Mouse (Mus musculus): ENCODE data around the gene 9530077C05Rik. TPM values are rescaled to one million over a fixed set of nuclear protein-coding genes. Genes with fewer than 3 reads are reported as not detected.

Gene 9530077C05Rik
- polyA plus RNA-seq, 1 experiment from 2014 or later: 5.0 TPM

DNA sequence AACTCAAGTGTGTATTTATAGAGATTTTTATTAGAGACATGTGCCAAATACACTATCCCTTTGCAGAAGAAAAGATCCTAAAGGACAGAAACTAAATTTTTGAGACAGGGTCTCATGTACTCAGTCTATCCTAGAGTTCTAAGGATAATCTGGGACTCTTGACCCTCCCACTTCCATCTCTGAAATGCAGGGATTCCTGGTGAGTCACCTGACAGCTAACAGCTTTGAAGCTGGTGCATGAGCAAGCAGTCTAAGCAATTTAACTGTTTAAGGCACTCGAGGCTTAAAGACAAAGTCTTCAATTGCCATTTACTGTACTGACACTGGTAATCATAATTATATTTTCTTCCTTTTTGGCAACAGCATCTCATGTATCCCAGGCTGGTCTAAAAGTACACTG lies 11.2 kb downstream of the 9530077C05Rik start:
- no peaks in the 10 kb centered on the region for H3K36me3 ChIP-seq
- no peaks in the 10 kb centered on the region for H3K27me3 ChIP-seq
- no peak overlapping the region for H3K27ac ChIP-seq
- no peaks in the 10 kb centered on the region for H3K9me3 ChIP-seq (replicated peaks)
- no peak overlapping the region for H3K9ac ChIP-seq
- H3K4me3 ChIP-seq (replicated peaks): no peak overlapping the region
- WGBS: 47% methylated on average over 1 of the region's 1 CpGs
- H3K4me1 ChIP-seq: 0 out of 2 replicates have a peak, but pooled peaks cover 6% of the 10 kb centered on the region
- no peak for ATAC-seq (replicated peaks; ENCODE audit: low FRiP score)
- H3K4me2 ChIP-seq: no peak overlapping the region

DNA sequence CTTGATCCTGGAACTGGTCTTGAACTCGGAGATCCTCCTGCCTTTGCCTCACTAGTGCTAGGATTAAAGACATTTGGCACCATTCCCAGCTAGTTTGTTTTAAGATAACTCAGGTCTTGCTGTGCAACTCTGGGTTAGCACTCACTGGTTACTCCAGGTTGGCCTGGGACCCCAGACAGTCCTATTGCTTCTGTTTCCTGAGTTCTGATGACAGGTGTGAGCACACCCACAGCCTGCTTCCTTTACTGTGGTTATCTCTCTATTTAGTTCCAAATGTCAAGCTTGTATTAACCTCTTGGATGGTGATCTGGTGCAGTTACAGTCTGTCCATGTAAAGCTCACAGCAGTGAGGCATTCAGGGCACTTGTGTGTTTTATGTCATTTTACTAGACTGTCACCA lies 12.2 kb downstream of the 9530077C05Rik start:
- ATAC-seq (replicated peaks; ENCODE audit: low FRiP score): no peak
- 68% methylated on average over 1 of the region's 1 CpGs for WGBS
- H3K4me2 ChIP-seq: no peak overlapping the region

DNA sequence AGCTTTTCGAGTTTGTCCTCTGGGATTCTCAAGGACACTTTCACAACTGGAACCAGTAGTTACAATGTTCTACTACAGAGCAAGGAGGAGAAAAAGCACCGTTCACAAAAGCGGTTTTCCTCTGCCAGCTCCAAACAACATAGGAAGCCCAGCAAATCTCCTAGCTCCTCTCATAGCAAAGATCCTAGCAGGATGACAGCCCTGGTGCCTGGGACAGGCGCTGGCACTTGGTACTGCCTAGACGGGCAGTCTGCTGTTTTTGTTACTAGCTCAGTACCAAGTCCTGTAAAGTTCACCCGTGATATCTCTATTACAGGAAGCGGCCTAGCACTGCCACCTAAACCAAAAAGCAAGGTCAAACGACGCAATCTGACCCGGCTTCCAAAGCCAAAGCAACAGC lies 12.9 kb downstream of the 9530077C05Rik start:
- H3K4me3 ChIP-seq (replicated peaks): no peak overlapping the region
- no peak overlapping the region for H3K4me2 ChIP-seq
- no peak overlapping the region for H3K9ac ChIP-seq
- WGBS: 59% methylated on average over 10 of the region's 10 CpGs
- H3K36me3 ChIP-seq: no peaks in the 10 kb centered on the region
- ATAC-seq (replicated peaks; ENCODE audit: low FRiP score): no peak
- H3K27ac ChIP-seq: no peak overlapping the region
- H3K4me1 ChIP-seq: peaks cover 13% of the 10 kb centered on the region
- no peaks in the 10 kb centered on the region for H3K27me3 ChIP-seq
- no peaks in the 10 kb centered on the region for H3K9me3 ChIP-seq (replicated peaks)

More for the DNA sequence above, 12.2 kb downstream of the 9530077C05Rik start:
- Histone ChIP-seq H3K4me1 (peaks cover 7% of the 10 kb centered on the region), H3K9ac (no peak overlapping the region), H3K27ac (no peak overlapping the region), H3K36me3 (no peaks in the 10 kb centered on the region), H3K27me3 (no peaks in the 10 kb centered on the region), H3K4me3 (replicated peaks) (no peak overlapping the region), H3K9me3 (replicated peaks) (no peaks in the 10 kb centered on the region)

DNA sequence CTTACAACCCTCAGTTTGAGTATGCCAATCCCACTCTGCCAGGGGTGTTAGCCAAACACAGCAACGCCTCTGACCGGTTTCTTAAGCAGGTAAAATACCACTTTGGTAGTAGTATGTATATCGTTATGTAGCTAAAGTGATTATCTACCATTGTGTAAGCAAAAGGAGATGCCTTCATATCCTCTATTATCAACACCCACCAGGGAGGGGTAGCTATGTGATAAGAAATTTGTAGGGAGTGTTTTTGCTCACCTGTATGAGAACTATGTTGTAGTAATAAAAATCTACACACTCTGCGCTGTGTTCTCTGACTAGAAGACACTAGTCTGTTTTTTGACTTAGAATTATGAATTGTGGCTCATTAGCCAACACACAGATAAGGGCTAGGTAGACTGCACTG lies 13.4 kb downstream of the 9530077C05Rik start:
- Histone ChIP-seq H3K9me3 (replicated peaks) (no peaks in the 10 kb centered on the region), H3K4me3 (replicated peaks) (no peak overlapping the region), H3K27me3 (no peaks in the 10 kb centered on the region), H3K36me3 (no peaks in the 10 kb centered on the region), H3K4me1 (peaks cover 18% of the 10 kb centered on the region), H3K27ac (no peak overlapping the region), H3K9ac (no peak overlapping the region), H3K4me2 (no peak overlapping the region)
- WGBS: 91% methylated on average over 4 of the region's 4 CpGs
- no peak for ATAC-seq (replicated peaks; ENCODE audit: low FRiP score)

DNA sequence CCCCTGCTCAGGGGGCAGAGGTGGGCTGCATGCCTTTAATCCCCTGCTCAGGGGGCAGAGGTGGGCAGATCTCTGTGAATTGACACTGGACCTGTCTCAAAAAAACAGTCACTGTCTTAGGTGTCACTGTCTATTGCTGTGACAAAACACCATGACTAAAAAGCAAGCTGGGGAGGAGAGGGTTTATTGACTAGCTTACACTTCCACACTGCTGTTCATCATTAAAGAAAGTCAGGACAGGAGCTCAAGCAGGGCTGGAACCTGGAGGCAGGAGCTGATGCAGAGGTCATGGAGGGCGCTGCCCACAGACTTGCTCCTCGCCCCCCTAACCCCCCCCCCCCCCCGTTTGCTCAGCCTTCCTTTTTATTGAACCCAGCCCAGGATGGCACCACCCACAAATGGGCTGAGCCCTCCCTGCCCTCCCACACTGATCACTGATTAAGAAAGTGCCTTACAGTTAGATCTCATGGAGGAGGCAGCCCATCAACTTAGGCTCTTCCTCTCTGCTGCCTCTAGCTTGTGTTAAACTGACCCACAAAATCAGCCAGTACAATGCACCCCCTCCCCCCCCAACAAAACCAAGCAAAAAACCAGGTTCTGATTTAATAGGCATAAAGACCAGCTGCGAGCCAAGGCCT lies 16.8 kb downstream of the 9530077C05Rik start:
- Histone ChIP-seq H3K4me1 (peaks cover 30% of the 10 kb centered on the region), H3K27ac (no peak overlapping the region), H3K36me3 (no peaks in the 10 kb centered on the region), H3K4me2 (no peak overlapping the region), H3K9me3 (replicated peaks) (no peaks in the 10 kb centered on the region), H3K9ac (no peak overlapping the region), H3K27me3 (no peaks in the 10 kb centered on the region), H3K4me3 (replicated peaks) (no peak overlapping the region)
- 0 out of 2 replicates have a peak, but pooled peaks have one; percentile 20 for ATAC-seq (replicated peaks; ENCODE audit: low FRiP score)
- 26% methylated on average over 4 of the region's 4 CpGs for WGBS

DNA sequence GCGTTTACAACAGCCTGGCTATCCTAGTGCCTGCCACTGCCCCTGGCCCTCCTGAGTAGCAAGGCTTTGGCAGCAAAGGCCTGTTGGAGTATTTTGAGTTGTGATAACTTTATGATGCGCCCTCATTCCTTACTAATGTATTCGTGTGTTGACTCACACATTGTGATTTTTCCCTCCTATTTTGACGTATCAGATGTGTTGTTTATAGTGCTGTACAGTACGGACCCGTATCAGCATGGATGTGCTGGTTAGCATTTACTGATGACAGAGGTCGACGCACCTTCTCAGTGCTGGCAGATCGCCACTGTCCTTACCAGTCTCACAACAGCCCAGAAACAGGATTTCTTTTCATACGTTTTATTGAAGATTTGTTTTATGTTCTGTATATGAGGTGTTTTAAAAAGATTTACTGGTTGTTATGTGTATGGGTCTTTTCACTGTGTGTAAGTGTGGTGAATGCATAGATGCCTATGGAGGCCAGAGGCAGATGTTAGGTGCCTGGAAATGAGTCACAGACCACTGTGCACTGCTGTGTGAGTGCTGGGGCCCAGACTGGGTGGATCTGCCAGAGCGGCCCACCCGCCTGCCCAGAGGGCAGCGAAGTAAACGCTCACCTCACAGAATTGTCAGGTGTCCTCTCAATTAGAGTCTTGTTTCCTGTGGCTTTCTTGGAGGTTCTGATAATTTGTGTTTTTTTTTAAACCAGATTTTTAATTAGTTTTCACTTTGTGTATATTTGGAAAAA lies 17.5 kb downstream of the 9530077C05Rik start:
- ATAC-seq (replicated peaks; ENCODE audit: low FRiP score): no peak
- Histone ChIP-seq H3K4me3 (replicated peaks) (no peak overlapping the region), H3K9ac (no peak overlapping the region), H3K9me3 (replicated peaks) (no peaks in the 10 kb centered on the region), H3K4me2 (no peak overlapping the region), H3K27ac (no peak overlapping the region), H3K4me1 (peaks cover 30% of the 10 kb centered on the region), H3K27me3 (no peaks in the 10 kb centered on the region), H3K36me3 (no peaks in the 10 kb centered on the region)
- 71% methylated on average over 14 of the region's 14 CpGs for WGBS

DNA sequence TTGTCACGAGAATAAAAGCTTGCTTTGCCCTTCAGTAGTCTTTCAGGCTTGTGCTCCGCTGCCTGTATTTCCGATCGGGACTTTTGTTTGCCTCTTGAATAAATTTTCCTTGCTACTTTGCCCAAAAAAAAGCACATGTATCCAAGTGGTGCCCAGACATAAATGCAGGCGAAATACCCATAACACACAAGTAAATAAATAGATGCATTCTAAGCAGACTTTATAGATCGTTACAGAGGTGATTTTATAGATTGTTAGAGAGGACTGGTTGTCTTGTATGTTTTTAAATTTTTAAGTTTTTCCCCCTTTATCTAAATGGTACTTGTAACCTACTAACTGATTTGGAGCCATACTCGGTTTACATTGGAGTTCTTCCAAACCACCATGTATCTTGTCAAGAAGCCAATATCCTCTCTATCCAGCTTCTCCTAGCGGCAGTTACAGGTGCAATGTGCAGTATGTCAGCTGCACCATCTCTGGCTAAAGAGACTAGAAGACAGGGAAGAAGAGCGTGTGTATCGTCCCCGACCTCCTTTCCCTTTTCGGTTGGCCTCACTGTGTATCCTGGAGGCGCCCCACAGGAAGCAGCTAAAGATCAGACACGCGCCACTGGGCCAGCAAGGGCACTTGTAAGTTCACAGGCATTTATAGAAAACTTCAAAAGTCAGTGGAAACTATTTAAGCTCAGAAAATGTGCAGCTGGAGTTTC lies 18.4 kb downstream of the 9530077C05Rik start:
- Histone ChIP-seq H3K4me1 (peaks cover 30% of the 10 kb centered on the region), H3K27ac (peak overlapping the region; percentile 45), H3K36me3 (no peaks in the 10 kb centered on the region), H3K9ac (no peak overlapping the region), H3K4me3 (replicated peaks) (0 out of 2 replicates have a peak overlapping the region, but pooled peaks have one; percentile 6), H3K27me3 (no peaks in the 10 kb centered on the region), H3K9me3 (replicated peaks) (no peaks in the 10 kb centered on the region), H3K4me2 (peak overlapping the region; percentile 50)
- WGBS: 33% methylated on average over 15 of the region's 15 CpGs
- ATAC-seq (replicated peaks; ENCODE audit: low FRiP score): peak; percentile 77

DNA sequence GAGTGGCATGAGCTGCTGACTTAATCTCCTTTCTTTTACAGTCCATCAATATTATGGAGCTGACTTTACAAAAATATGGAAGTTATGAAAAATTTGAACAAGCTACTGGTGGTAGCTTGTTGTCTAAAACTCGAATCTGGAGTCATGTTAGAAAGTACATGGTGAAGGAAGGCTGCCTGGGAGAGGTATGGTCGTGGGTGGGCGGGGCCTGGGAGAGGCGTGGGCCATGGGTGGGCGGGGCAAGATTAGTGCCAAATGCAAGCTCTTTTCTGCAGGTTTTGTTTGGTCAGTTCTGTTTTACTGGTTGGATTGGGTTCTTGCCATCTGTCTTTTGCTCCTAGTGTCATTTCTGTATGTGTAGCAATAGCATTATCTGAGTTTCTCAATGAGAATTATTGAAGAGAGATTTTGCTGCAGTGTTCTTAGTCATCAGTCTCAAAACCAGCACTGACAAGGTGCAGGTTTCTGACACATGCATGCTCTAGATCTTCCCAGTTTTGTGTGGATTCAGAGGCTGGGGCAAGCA lies 19.1 kb downstream of the 9530077C05Rik start:
- Histone ChIP-seq H3K27ac (peak overlapping the region; percentile 45), H3K4me1 (peaks cover 30% of the 10 kb centered on the region), H3K9me3 (replicated peaks) (no peaks in the 10 kb centered on the region), H3K4me3 (replicated peaks) (no peak overlapping the region), H3K9ac (no peak overlapping the region), H3K27me3 (no peaks in the 10 kb centered on the region), H3K36me3 (no peaks in the 10 kb centered on the region), H3K4me2 (peak overlapping the region; percentile 50)
- 31% methylated on average over 5 of the region's 5 CpGs for WGBS
- no peak for ATAC-seq (replicated peaks; ENCODE audit: low FRiP score)

DNA sequence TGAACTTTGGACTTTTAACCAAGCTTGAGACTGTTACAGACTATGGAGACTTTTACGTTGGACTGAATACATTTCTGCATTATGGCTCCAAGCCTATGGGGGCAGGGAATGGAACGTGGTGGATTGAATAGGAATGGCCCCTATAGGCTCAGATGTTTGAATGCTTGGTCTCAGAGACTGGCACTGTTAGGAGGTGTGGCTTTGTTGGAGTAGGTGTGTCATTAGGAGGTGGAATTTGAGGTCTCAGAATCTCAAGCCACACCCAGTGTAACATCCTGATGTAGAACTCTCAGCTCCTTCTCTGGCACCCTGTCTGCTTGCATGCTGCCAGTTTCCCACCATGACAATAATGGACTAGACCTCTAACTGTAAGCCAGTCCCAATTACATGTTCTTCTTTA lies 21.9 kb downstream of the 9530077C05Rik start:
- H3K4me3 ChIP-seq (replicated peaks): no peak overlapping the region
- H3K36me3 ChIP-seq: no peaks in the 10 kb centered on the region
- no peak overlapping the region for H3K4me2 ChIP-seq
- H3K9ac ChIP-seq: no peak overlapping the region
- WGBS: 79% methylated on average over 2 of the region's 2 CpGs
- no peaks in the 10 kb centered on the region for H3K9me3 ChIP-seq (replicated peaks)
- H3K27me3 ChIP-seq: no peaks in the 10 kb centered on the region
- H3K27ac ChIP-seq: no peak overlapping the region
- peaks cover 25% of the 10 kb centered on the region for H3K4me1 ChIP-seq
- ATAC-seq (replicated peaks; ENCODE audit: low FRiP score): no peak

DNA sequence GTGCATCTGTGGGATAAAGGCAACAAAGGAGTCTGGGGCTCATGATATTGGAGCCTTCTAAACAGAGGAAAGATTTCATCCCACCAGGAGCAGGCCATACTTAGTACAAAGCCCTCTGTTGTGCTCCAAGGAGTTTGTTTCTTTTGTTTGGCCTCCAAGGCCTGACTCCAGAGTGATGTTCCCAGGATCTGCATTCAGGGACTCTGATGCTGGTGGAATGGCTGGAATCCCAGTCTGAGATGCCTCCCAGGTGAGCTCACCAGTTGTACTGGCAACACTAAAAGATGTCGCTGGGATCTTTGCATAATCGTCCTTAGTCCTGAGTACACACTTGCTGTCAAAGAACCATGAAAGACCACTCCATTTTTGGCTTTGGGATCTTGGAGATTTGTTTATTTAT lies 22.8 kb downstream of the 9530077C05Rik start:
- ATAC-seq (replicated peaks; ENCODE audit: low FRiP score): no peak
- Histone ChIP-seq H3K36me3 (no peaks in the 10 kb centered on the region), H3K4me3 (replicated peaks) (no peak overlapping the region), H3K27me3 (no peaks in the 10 kb centered on the region), H3K4me2 (no peak overlapping the region), H3K9me3 (replicated peaks) (no peaks in the 10 kb centered on the region), H3K4me1 (peaks cover 17% of the 10 kb centered on the region), H3K27ac (no peak overlapping the region), H3K9ac (no peak overlapping the region)
- WGBS: 93% methylated on average over 2 of the region's 2 CpGs

DNA sequence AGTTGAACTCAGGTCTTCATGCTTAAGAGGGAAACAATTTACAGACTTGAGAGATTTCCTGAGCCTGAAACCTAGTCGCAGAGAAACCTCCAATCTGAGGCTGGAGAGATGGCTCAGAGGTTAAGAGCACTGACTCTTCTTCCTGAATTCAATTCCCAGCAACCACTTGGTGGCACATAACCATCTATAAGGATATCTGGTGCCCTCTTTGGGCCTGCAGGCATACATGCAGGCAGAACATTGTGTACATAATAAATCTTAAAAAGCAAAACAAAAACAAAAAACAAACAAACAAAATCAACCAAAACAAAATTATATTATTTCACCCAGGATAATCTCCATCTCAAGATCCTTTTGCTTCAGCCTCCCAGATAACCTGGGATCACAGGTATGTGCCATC lies 27.5 kb downstream of the 9530077C05Rik start:
- Histone ChIP-seq H3K4me1 (no peaks in the 10 kb centered on the region), H3K9me3 (replicated peaks) (no peaks in the 10 kb centered on the region), H3K27me3 (no peaks in the 10 kb centered on the region), H3K36me3 (no peaks in the 10 kb centered on the region), H3K4me2 (no peak overlapping the region), H3K9ac (no peak overlapping the region), H3K4me3 (replicated peaks) (no peak overlapping the region), H3K27ac (no peak overlapping the region)
- WGBS: 73% methylated on average over 1 of the region's 1 CpGs
- ATAC-seq (replicated peaks; ENCODE audit: low FRiP score): no peak

DNA sequence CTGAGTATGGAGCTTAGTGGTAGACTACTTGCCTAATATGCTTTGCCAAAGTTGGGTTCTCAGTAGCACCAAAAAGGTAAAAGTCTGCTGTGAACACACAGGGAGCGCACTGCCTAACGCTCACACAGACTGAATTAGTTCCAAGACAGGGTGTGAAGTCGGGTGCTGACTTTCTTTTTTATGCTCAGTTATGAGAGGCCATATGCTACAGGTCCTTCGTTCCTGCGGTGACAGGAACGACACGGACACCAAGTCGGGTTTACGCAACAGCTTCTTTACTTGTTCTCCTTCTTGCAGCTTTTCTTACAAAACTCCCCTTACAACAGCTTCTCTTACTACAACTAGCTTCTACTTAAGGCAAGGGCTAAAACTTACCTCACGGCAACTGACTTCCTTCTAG lies 31.8 kb downstream of the 9530077C05Rik start:
- 85% methylated on average over 10 of the region's 10 CpGs for WGBS
- Histone ChIP-seq H3K9ac (no peak overlapping the region), H3K27me3 (no peaks in the 10 kb centered on the region), H3K4me1 (no peaks in the 10 kb centered on the region), H3K4me3 (replicated peaks) (no peak overlapping the region), H3K36me3 (peaks cover 29% of the 10 kb centered on the region), H3K27ac (no peak overlapping the region), H3K4me2 (no peak overlapping the region), H3K9me3 (replicated peaks) (no peaks in the 10 kb centered on the region)
- no peak for ATAC-seq (replicated peaks; ENCODE audit: low FRiP score)

Data from kidney, embryonic 15.5 days (tissue).